Mouse (Mus musculus) small intestine, adult 2 months (tissue): ENCODE data around the gene Gipc1. TPM values are rescaled to one million over a fixed set of nuclear protein-coding genes. Genes with fewer than 3 reads are reported as not detected.
A peak's percentile ranks its signal among the peaks of the same experiment; 100 is the strongest.

Experiments used
- H3K27ac ChIP-seq: fragments of 200-500 bp; 2 replicates; pipeline ENCODE4 v1.5.1; 2012; ENCODE audit warnings: low read depth, low read length, control low read depth, inconsistent platforms; ENCODE audit not compliant: insufficient read depth
- H3K27me3 ChIP-seq: fragments of 200-500 bp; 2 replicates; pipeline ENCODE4 v1.6.1; 2012; ENCODE audit warnings: mild to moderate bottlenecking, moderate library complexity, low read length, inconsistent platforms; ENCODE audit not compliant: control insufficient read depth, insufficient read depth
- H3K36me3 ChIP-seq: fragments of 200-500 bp; 2 replicates; pipeline ENCODE4 v1.6.1; 2012; ENCODE audit warnings: mild to moderate bottlenecking, low read length, control low read depth, inconsistent platforms; ENCODE audit not compliant: control insufficient read depth, insufficient read depth
- H3K4me1 ChIP-seq: fragments of 200-500 bp; 2 replicates; pipeline ENCODE4 v1.6.1; 2012; ENCODE audit warnings: low read length, inconsistent platforms, mixed read lengths; ENCODE audit not compliant: control insufficient read depth, insufficient read depth, insufficient read length
- H3K4me3 ChIP-seq: fragments of 200-500 bp; 2 replicates; pipeline ENCODE4 v1.5.1; 2012; ENCODE audit warnings: low read depth, mild to moderate bottlenecking, control low read depth, inconsistent platforms, low read length, moderate library complexity
- CTCF ChIP-seq: fragments of 200-500 bp; IDR thresholded peaks from 2 replicates; pipeline ENCODE4 v1.5.1; 2012; ENCODE audit warnings: low read depth, mild to moderate bottlenecking, control low read depth, inconsistent platforms, low read length, moderate library complexity, mixed read lengths; ENCODE audit not compliant: insufficient replicate concordance, insufficient read length; ENCODE audit errors: extremely low read depth
- POLR2A ChIP-seq: fragments of 200-500 bp; IDR thresholded peaks from 2 replicates; pipeline ENCODE4 v1.6.1; 2012; ENCODE audit warnings: low read depth, mild to moderate bottlenecking, control low read depth, inconsistent platforms, low read length, moderate library complexity
- WGBS: fragments of 180-500 bp; shearing (Covaris S2); methylation state at CpG from one replicate; pipeline ENCODE4 v1.1.7; 2018; 5-methylcytosine and 5-hydroxymethylcytosine counted together
- polyA plus RNA-seq: library from polyadenylated mRNA; depleted of rRNA; stranded (reverse); fragments of >200 nt; gene quantifications from 2 replicates; pipeline ENCODE4 v1.2.3, GENCODE M21; 2012

Gipc1 gene
- polyA plus RNA-seq, 1 experiment, result 35.5 TPM

GRCm38 (mm10) chr8:83684517-83684916 lies 32.0 kb downstream of the Gipc1 start:
- 96% methylated on average over 9 of the region's 9 CpGs for whole genome bisulfite sequencing

DNA sequence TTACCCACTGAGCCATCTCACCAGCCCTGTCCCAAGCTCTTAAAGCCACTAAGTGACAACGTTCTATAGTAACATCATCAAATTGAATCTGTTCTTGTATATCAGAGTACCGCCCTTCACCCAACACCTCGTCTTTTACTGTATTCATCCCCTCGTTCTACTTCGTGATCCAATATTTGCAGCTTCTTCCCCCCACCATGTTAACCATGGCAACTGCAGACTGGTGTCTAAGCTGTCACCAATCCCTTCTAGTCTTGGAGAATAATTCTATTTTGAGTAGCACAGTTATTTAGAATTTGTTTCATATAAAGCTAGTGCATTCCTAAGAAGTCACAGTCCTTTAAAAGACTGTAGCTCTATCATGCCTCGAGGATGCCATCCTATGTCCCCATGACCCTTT lies 36.8 kb downstream of the Gipc1 start:
- H3K27ac ChIP-seq, result no peak overlapping the region
- TF ChIP-seq CTCF (no peak), POLR2A (no peak)
- H3K4me1 ChIP-seq, result peaks cover 6% of the 10 kb centered on the region; the same call in 1 of the 2 replicates
- 93% methylated on average over 6 of the region's 6 CpGs for WGBS
- H3K36me3 ChIP-seq, result peaks cover 48% of the 10 kb centered on the region
- no peaks in the 10 kb centered on the region for H3K27me3 ChIP-seq
- no peak overlapping the region for H3K4me3 ChIP-seq

More at GRCm38 (mm10) chr8:83684517-83684916, 32.0 kb downstream of the Gipc1 start:
- peaks cover 60% of the 10 kb centered on the region for H3K36me3 ChIP-seq
- H3K4me3 ChIP-seq, result no peak overlapping the region
- H3K27me3 ChIP-seq, result no peaks in the 10 kb centered on the region
- no peak for TF ChIP-seq CTCF
- H3K27ac ChIP-seq, result no peak overlapping the region
- H3K4me1 ChIP-seq, result no peaks in the 10 kb centered on the region

DNA sequence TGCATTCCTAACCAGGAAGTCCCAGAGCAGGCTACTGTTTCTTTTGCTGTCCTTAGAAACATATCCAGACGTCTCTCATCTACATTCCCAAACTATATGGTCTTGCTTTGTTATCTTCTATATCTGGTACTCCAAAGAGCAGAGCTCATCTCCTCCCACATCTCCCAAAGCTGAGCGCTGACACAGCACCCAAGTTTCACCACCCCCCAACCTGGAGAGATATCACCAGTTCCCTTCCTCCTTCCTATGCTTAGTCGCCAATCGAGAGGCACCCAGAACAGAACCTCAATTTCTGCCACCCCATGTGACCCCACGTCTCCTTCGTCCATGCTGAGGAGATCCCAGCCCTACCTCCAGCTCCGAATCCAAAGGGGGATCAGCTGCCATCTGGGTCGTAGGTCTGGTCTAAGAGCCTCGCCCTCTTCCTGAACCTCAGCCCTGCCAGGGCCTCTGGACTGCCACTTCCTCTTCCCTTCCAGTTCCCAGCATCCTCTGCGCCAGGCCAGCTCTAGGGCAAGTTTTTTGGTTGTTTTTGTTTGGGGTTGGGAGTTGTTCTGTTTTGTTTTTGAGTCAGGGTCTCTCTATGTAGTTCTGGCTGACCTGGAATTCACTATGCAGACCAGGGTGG lies 41.2 kb downstream of the Gipc1 start:
- H3K36me3 ChIP-seq, result peaks cover 31% of the 10 kb centered on the region
- H3K27me3 ChIP-seq, result no peaks in the 10 kb centered on the region
- TF ChIP-seq POLR2A, result no peak
- no peak for TF ChIP-seq CTCF
- no peak overlapping the region; the same call in 1 of the 2 replicates for H3K27ac ChIP-seq
- WGBS, result 62% methylated on average over 10 of the region's 10 CpGs
- peak overlapping the region; percentile 12; the same call in 1 of the 2 replicates for H3K4me3 ChIP-seq
- H3K4me1 ChIP-seq, result peaks cover 37% of the 10 kb centered on the region

DNA sequence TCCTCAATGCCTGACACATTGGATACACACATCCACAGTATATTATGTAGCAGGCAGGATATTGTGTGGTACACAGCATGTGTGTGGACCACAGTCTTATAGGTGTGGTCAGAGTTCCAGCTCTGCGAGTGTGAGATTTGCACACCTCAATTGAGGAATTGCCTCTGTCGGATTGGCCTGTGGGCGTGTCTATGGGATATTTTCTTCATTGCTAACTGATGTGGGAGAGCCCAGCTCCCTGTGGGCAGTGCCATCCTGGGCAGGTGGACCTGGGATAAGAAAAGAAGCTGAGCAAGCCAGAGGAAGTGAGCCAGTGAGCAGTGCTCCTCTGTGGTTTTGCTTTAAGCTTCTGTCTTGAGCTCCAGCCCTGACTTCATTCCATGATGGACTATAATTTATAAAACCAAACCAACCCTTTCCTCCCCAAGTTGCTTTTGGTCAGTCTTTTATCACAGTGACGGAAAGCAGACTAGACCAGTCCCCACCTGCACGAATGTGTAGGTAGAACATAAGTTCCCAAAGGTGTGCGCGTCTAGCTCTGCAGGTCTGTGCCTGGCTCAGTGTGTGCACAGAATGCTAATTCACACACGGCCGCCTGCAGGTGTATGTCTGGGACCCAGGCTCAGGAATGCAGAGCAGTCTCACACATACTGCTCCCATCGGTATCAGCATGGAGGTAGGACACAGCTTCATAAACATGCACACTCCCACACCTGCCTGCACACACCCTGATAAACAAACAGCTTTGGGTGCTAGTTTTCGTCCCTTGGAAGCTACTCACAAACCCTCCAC lies 42.1 kb downstream of the Gipc1 start:
- H3K4me1 ChIP-seq, result peaks cover 39% of the 10 kb centered on the region
- WGBS, result 32% methylated on average over 11 of the region's 11 CpGs
- TF ChIP-seq POLR2A (no peak), CTCF (no peak)
- no peak overlapping the region for H3K27ac ChIP-seq
- no peaks in the 10 kb centered on the region for H3K27me3 ChIP-seq
- peaks cover 29% of the 10 kb centered on the region for H3K36me3 ChIP-seq
- no peak overlapping the region for H3K4me3 ChIP-seq

DNA sequence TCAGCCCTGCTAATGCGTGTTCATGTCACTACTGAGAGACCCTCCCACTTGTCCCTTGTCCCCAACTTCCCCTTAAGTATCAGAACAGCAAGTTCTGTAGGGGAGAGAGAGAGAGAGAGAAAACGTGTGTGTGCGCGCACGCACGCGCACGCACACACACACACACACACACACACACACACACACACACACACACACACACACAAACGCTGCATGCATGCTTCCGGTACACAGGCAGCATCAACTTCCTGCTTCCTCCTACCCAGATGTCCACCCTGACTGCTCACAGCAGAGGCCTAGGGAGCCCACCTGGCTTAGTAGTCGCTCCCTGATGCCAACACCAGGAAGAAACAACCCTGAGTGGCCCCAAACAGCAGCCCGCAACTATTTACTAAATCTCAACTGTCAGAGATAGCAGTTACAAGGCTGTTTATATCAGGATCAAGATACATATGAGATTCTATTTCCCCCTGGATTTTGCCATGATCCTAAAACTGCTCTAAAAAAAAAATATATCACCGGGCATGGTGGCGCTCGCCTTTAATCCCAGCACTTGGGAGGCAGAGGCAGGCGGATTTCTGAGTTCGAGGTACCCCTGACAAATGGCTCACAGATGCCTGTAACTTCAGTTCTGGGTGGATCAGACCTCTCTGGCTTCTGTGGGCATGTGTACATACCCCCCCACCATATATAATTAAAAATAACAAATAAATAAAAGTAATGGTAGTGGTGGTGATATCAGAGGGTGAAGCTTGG lies 43.1 kb downstream of the Gipc1 start:
- TF ChIP-seq POLR2A (no peak), CTCF (no peak)
- Histone ChIP-seq H3K27ac (no peak overlapping the region), H3K36me3 (peaks cover 23% of the 10 kb centered on the region), H3K4me1 (peaks cover 39% of the 10 kb centered on the region), H3K4me3 (no peak overlapping the region), H3K27me3 (no peaks in the 10 kb centered on the region)
- WGBS, result 49% methylated on average over 12 of the region's 17 CpGs

- Histone ChIP-seq H3K4me1 (peaks cover 39% of the 10 kb centered on the region), H3K4me3 (peak overlapping the region; percentile 95), H3K27me3 (no peaks in the 10 kb centered on the region), H3K36me3 (peaks cover 2% of the 10 kb centered on the region; the same call in 1 of the 2 replicates), H3K27ac (peak overlapping the region; percentile 93)
- peak; percentile 3; the same call in 1 of the 2 replicates for TF ChIP-seq CTCF
- peak; percentile 14; the same call in 1 of the 2 replicates for TF ChIP-seq POLR2A
- 9% methylated on average over 19 of the region's 19 CpGs for WGBS
These were observed 45.1 kb downstream of the Gipc1 start for GRCm38 (mm10) chr8:83697374-83698220.
